Mouse (Mus musculus) inflammation-experienced regulatory T-cells, adult 6 months (primary cell): ENCODE data around the gene Kif5a. TPM values are rescaled to one million over a fixed set of nuclear protein-coding genes. Genes with fewer than 3 reads are reported as not detected.
"Not testable (repeated sequence)": the region's sequence is repeated elsewhere in the genome, so short reads cannot be mapped to it uniquely, and the experiment has no call there.

Source experiments
- ATAC-seq: one replicate; pipeline ENCODE4 v1.8.0; 2017
- polyA plus RNA-seq, 3 experiments: library from polyadenylated mRNA; unstranded; fragments of 100-300 nt; shearing (Covaris generic); gene quantifications; one replicate each; pipeline ENCODE4 v1.2.1; 2017

Kif5a gene
- under 1 TPM in 2 of 3 experiments, not detected in 1; 0.16 to 0.19 TPM for polyA plus RNA-seq

- ATAC-seq = no peak
These were observed at the start of gene Kif5a for GRCm38 (mm10) chr10:127262548-127263398. Gene Kif5a (minus strand): TSS chr10:127263348.

GRCm38 (mm10) chr10:127312858-127313257, 49.7 kb upstream of the Kif5a start:
- no peak for ATAC-seq

- peak; percentile 46 for ATAC-seq
These were observed 49.2 kb upstream of the Kif5a start for GRCm38 (mm10) chr10:127312356-127312676.

DNA sequence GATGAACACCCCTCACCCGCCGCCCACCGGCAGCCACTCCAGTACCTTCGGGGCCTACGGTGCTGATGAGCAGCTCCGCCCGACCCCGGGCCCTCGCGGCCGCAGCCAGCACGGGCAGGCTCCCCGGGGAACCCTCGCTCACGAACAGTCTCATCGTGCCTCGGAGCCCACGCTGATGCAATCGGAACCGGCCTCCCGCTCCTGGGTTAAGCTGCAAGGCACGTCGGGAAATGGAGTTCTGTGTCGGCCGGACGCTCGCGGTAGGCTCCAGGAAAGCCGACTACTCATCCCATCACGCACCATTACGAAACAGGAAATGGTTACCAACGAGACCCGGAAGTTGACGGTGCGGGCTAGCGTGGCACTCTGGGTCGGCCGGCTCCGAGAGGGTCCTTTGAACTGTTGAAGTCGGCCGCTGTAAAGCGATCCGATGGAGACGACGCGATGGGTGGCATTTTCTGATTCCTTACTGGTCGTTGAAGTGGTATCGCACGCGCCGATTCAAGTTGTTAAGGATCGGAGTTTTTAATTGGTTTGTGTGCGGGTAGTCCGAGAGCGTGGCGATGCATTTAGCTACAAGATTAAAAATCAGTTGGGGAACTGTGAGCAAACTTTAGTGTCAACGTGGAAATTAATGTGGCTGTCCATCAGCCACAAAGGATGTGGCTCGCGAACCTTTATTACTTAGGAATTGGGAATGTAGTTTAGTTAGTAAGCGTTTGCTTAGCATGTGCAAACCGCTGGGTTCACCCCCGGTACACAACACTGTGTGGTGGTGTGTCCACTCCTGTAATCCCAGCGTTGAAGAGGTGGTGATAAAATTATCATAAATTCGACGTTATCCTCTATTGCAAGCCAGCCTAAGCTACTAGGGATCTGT, 48.6 kb upstream of the Kif5a start, which contains the start of gene Mars:
Gene Mars (minus strand): TSS at position 311 of the 880 bp plus-strand sequence.
- ATAC-seq = peak; percentile 95

GRCm38 (mm10) chr10:127310523-127311475, 47.7 kb upstream of the Kif5a start:
- peak; percentile 7 for ATAC-seq

DNA sequence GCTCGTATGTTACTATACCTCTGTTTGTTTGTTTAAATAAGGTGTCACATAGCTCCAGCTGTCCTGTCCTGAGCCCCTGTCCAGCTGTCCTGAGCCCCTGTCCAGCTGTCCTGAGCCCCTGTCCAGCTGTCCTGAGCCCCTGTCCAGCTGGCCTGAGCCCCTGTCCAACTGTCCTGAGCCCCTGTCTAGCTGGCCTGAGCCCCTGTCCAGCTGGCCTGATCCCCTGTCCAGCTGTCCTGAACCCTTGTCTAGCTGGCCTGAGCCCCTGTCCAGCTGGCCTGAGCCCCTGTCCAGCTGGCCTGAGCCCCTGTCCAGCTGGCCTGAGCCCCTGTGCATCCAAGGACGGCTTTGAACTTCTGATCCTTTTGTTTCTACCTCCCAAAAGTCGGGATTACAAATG, 46.0 kb upstream of the Kif5a start:
- ATAC-seq = not testable (repeated sequence)

- no peak for ATAC-seq
These were observed 40.0 kb upstream of the Kif5a start for GRCm38 (mm10) chr10:127303136-127303535.

DNA sequence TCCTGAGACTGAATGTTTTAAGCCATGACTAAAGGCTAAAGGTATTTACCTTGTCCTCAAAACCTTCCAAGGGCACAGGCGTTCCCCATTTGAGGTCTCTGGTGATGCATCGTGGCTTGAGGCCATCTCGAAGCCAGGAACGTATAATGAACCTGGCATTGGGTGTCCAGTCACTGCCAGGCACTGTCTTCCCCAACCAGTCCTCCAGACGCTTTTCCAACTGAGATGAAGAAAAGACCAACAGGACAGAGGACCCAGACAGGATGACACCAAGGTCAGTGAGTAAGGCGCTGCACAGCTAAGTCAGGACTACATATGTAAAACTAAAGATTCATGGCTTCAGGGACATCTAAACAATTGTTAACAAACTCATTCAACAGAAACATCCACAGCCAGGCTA, 37.2 kb upstream of the Kif5a start:
- no peak for ATAC-seq

DNA sequence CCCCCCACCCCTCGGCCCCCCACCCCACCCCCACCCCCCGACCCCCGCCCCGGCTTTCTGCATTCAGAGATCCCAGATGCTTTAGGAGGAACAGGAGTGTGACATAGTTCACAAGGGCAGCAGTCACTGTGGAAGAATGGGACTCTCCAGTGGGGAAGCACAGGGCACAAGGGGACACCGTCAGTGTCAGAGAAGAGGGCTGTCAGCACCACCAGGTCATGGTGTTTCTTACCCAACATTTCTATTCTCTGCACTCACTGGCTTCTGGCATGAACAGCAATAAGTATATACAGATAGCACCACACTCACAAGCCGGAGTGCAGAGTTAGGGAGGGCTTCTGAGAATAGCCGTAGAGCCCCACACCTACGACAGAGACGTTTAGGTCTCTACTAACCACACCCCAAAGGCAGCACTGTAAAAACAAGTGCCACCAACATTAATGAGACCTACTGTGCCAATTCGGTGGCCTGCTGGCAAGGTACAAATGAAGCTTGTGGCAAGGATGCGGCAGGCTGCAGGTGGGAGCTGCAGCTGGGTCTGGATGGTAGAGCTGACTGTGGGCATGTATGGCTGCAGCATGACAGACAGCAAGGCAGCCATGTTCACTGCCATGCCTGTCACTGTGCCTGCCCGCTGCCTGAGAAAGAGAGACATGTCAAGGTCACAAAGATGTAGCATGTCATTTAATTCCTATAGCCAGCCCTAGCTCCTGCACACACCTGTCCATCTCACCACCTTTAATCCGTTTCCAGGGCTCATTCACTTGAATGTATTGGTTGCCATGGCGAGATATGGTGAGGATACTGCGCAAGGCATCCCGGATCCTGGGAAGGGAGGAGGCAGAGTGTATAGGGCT, 34.1 kb upstream of the Kif5a start:
- no peak for ATAC-seq

- ATAC-seq = no peak
These were observed 33.0 kb upstream of the Kif5a start for GRCm38 (mm10) chr10:127295986-127296794.

DNA sequence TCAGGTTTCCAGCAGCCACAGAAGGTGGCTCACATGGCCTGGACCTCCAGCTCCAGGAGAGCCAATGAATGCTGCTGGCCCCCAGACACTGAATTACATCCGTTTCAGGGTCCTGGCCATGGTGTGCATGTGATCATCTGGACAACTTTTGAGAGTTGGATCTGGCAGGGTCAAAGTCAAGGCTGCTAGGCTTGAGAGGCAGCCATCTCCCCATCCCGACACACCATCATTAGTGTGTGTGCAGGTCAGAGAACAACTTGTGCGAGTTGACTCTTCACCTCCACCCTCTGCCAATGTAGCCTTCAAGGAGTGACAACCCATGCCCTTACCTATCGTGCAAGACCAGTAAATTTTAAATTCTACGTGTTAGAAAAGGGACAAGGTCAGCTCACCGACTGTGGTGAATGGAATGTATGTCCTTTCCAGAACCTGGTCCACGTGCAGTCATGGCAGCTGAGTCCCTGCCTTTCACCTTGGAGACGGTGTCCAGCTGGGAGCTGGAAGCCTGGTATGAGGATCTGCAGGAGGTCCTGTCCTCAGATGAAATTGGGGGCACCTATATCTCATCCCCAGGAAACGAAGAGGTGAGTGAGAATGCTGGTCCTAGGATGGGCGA, 31.9 kb upstream of the Kif5a start:
- ATAC-seq = no peak

GRCm38 (mm10) chr10:127293590-127294113, 30.5 kb upstream of the Kif5a start:
- ATAC-seq = no peak

GRCm38 (mm10) chr10:127292987-127293538, 29.9 kb upstream of the Kif5a start:
- ATAC-seq = no peak

GRCm38 (mm10) chr10:127291881-127292638, 28.9 kb upstream of the Kif5a start:
- ATAC-seq = no peak

DNA sequence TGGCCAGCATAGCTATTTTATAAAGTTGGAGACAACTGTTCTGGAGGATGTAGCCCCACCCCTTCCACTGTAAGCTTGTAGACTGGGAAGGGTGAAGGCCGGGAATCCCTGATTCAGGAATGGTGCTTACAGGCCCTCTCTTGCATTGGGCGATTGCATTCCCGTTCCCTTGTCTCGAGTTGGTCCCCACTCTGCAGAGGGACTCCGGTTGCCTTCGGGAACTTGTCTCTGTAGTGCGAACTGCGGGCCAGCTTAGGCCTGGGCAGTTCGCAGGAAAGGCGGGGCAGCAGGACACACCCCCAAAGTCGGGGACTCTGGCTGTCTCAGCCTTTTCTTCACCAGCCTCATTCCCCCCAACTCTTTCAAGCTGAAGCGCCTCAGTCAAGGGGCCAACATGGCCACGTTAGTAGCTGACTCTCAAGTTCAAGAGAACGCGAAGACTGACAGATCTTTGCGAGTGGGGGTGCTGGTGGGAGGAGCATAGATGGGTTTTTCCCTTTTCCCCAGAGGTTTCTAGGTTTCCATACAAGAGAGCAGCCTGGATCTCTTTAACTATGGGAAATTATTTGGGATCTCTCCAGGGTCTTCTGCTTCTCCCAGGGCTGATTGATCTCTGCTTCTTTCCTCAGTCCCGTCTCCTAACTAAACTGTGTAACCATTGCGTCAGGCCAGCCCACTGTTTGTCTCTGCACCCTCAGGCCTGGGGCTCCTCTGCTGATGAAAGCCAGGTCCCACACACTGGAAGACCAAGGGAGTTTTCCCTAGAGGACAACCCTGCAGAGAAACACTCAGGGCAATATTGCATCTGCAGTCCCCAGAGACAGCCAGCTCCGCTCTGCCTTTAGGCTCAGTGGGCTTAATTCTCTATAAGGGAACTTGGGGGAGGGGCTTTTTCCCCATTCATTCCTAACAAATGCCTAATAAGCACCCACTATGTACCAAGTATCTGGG, 28.1 kb upstream of the Kif5a start:
- peak; percentile 16 for ATAC-seq

- ATAC-seq = peak; percentile 79
These were observed 27.3 kb upstream of the Kif5a start for GRCm38 (mm10) chr10:127290307-127290929.
